Mouse (Mus musculus) inflammation-experienced regulatory T-cells, adult 16 weeks (primary cell): Measurements from ENCODE around the gene Cib3. TPM values are rescaled to one million over a fixed set of nuclear protein-coding genes. Genes with fewer than 3 reads are reported as not detected.

Source experiments
- polyA plus RNA-seq: library from polyadenylated mRNA; unstranded; fragments of 100-300 nt; shearing (Covaris generic); gene quantifications from one replicate; pipeline ENCODE4 v1.2.1, GENCODE M21; 2017

Cib3 gene
- 0.18 TPM for polyA plus RNA-seq

GRCm38 (mm10) chr8:72212751-72213150, at the start of gene Cib3:
Cib3 (minus strand) TSS chr8:72212837.

GRCm38 (mm10) chr8:72239499-72240402, 27.1 kb upstream of the Cib3 start, which contains the start of gene Ap1m1:
Ap1m1 (plus strand) TSS chr8:72240018.

GRCm38 (mm10) chr8:72219541-72220363, 7.1 kb upstream of the Cib3 start, which contains the start of gene Fam32a:
Fam32a (plus strand) TSS chr8:72219730.

GRCm38 (mm10) chr8:72213536-72213935, 899 bp upstream of the Cib3 start, which contains the start of gene Gm11034:
Gm11034 (minus strand) TSS chr8:72213636.

GRCm38 (mm10) chr8:72189417-72190214, 23.0 kb downstream of the Cib3 start, which contains the start of gene Hsh2d:
Hsh2d (plus strand) TSS chr8:72189638.

GRCm38 (mm10) chr8:72160707-72161697, 51.6 kb downstream of the Cib3 start, which contains the start of gene Rab8a:
Rab8a (plus strand) TSS chr8:72161200.

Other genes starting within 250 kb of the Cib3 start
- 1.6 TPM for gene Cyp4f18, start 203.2 kb downstream of the Cib3 start, polyA plus RNA-seq
- 0.18 TPM for gene Olfr372, start 171.6 kb downstream of the Cib3 start, polyA plus RNA-seq
- gene Olfr373, start 129.7 kb downstream of the Cib3 start, polyA plus RNA-seq, result 0.44 TPM
- not detected for gene Olfr374, start 105.8 kb downstream of the Cib3 start, polyA plus RNA-seq
- gene Tpm4, start 77.9 kb downstream of the Cib3 start, polyA plus RNA-seq, result 307 TPM
- 214 TPM for gene Rab8a, start 51.6 kb downstream of the Cib3 start, polyA plus RNA-seq
- 28.7 TPM for gene Hsh2d, start 23.2 kb downstream of the Cib3 start, polyA plus RNA-seq
- not detected for gene Gm11034, start 799 bp upstream of the Cib3 start, polyA plus RNA-seq
- 138 TPM for gene Fam32a, start 6.9 kb upstream of the Cib3 start, polyA plus RNA-seq
- 193 TPM for gene Ap1m1, start 27.2 kb upstream of the Cib3 start, polyA plus RNA-seq
- gene Gm10282, start 92.4 kb upstream of the Cib3 start, polyA plus RNA-seq, result 3.1 TPM
- 12.4 TPM for gene Klf2, start 106.2 kb upstream of the Cib3 start, polyA plus RNA-seq
- 50.0 TPM for gene Eps15l1, start 208.6 kb upstream of the Cib3 start, polyA plus RNA-seq
- 0.52 TPM for gene Calr3, start 231.0 kb upstream of the Cib3 start, polyA plus RNA-seq
- 10.5 TPM for gene 1700030K09Rik, start 231.0 kb upstream of the Cib3 start, polyA plus RNA-seq